Mouse (Mus musculus): ENCODE results near the gene Lepr. TPM values are rescaled to one million over a fixed set of nuclear protein-coding genes. Genes with fewer than 3 reads are reported as not detected.
"Not testable (repeated sequence)": the region's sequence is repeated elsewhere in the genome, so short reads cannot be mapped to it uniquely, and the experiment has no call there.

Gene Lepr
- polyA plus RNA-seq, 1 experiment from 2014 or later = 7.9 TPM

DNA sequence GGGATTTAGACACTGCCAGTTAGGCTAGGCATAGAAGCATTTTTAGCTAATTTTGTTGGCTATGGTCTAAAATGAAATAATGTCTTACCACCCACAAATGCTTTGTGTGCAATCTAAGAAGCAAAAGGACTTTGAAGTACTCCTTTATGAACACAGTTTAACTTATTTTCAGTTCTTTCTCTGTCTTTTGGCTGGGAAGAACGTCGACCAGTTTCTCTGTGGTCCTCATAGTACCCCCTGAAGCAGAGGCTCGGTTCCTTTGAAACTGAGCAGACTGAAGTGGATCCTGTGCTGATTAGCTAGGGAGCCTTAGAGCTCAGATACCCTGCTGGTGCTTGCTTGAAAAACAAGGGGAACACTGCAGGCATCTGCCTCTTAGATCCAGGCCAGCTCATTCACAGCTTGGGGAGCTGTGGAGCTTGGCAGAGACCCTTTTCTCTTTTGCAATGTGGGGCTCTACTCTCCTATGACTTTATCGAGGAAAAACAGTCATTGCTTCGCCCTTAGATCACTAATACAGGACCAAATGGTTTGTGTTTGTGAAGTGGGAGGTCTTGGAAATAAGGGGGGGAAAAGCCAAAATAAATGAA, 1.9 kb downstream of the Lepr start:
- Histone ChIP-seq H3K36me3 (no peaks in the 10 kb centered on the region), H3K4me3 (no peak overlapping the region), H3K9me3 (no peaks in the 10 kb centered on the region), H3K27ac (no peak overlapping the region), H3K4me2 (0 out of 2 replicates have a peak overlapping the region, but pooled peaks have one; percentile 2), H3K27me3 (no peaks in the 10 kb centered on the region), H3K4me1 (peaks cover 15% of the 10 kb centered on the region), H3K9ac (no peak overlapping the region)
- peak; percentile 53; the same call in 1 of the 2 replicates for ATAC-seq (ENCODE audit: borderline replicate concordance, extremely low read depth, low FRiP score, low TSS enrichment)
- 8% methylated on average over 5 of the region's 5 CpGs for WGBS

- no peaks in the 10 kb centered on the region for H3K9me3 ChIP-seq
- no peaks in the 10 kb centered on the region for H3K36me3 ChIP-seq
- no peaks in the 10 kb centered on the region for H3K27me3 ChIP-seq
- H3K27ac ChIP-seq = no peak overlapping the region
- no peak overlapping the region for H3K9ac ChIP-seq
- WGBS = 62% methylated on average over 4 of the region's 4 CpGs
- no peak overlapping the region for H3K4me3 ChIP-seq
- peaks cover 15% of the 10 kb centered on the region for H3K4me1 ChIP-seq
- no peak for ATAC-seq (ENCODE audit: borderline replicate concordance, extremely low read depth, low FRiP score, low TSS enrichment)
- no peak overlapping the region for H3K4me2 ChIP-seq
Observed at GRCm38 (mm10) chr4:101721705-101722104, 4.5 kb downstream of the Lepr start.

DNA sequence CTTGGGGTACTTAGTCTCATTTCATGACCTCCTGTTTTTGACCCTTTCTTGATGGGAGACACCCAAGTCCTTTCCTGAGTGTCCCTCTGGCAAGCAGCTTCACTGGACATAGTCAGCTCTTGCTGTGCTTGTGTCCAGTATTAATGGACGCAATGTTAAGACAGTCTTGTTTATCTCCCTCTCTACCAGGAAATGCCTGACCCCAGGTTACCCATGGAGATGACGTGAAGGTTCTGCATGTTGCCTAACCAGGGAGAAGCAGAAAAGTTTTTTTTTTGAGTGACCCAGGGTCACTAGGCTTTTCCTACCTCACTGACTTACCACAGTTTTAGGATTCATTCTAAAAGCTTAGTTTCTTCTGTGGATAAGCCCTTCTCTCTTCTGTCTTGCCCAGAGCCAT, 24.8 kb downstream of the Lepr start:
- H3K27ac ChIP-seq = no peak overlapping the region
- no peak overlapping the region for H3K9ac ChIP-seq
- WGBS = 76% methylated on average over 2 of the region's 2 CpGs
- H3K4me3 ChIP-seq = no peak overlapping the region
- ATAC-seq (ENCODE audit: borderline replicate concordance, extremely low read depth, low FRiP score, low TSS enrichment) = no peak
- H3K4me1 ChIP-seq = no peaks in the 10 kb centered on the region
- H3K4me2 ChIP-seq = no peak overlapping the region
- no peaks in the 10 kb centered on the region for H3K36me3 ChIP-seq
- H3K27me3 ChIP-seq = no peaks in the 10 kb centered on the region
- no peaks in the 10 kb centered on the region for H3K9me3 ChIP-seq

DNA sequence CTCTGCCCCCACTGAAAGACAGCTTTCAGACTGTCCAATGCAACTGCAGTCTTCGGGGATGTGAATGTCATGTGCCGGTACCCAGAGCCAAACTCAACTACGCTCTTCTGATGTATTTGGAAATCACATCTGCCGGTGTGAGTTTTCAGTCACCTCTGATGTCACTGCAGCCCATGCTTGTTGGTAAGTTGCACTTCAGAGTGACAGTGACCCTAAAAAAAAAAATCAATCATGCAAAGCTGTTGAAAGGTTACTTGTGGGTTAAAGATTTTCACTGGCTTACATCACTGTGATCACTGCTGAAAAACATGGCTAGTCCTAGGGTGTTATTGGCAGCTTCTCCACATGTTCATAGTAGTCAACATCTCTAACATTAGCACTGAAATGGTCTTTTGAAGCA, 28.3 kb downstream of the Lepr start:
- Histone ChIP-seq H3K9me3 (no peaks in the 10 kb centered on the region), H3K4me2 (no peak overlapping the region), H3K9ac (no peak overlapping the region), H3K36me3 (no peaks in the 10 kb centered on the region), H3K27me3 (no peaks in the 10 kb centered on the region), H3K4me3 (no peak overlapping the region), H3K4me1 (no peaks in the 10 kb centered on the region), H3K27ac (no peak overlapping the region)
- no peak for ATAC-seq (ENCODE audit: borderline replicate concordance, extremely low read depth, low FRiP score, low TSS enrichment)
- 95% methylated on average over 4 of the region's 4 CpGs for WGBS

DNA sequence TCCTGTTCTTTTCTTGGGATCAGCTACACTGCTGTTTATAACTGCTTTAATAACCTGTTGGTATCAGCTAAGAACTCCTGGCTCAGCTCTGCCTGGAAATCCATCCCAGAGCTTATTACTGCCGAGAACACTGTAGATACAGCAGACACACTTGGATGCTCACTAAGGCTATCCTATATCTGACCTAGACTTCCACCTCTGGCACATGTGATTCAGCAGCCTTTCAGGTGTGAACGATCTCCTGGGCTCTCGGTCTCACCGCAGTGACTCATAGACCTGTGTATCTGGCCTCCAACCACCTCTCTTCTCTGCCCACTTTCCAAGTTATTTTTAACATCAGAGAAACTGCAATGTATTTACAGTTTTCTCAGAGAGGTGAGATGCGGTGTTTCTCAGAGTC, 43.3 kb downstream of the Lepr start:
- no peaks in the 10 kb centered on the region for H3K4me1 ChIP-seq
- H3K27ac ChIP-seq = no peak overlapping the region
- no peak overlapping the region for H3K4me2 ChIP-seq
- H3K27me3 ChIP-seq = no peaks in the 10 kb centered on the region
- ATAC-seq (ENCODE audit: borderline replicate concordance, extremely low read depth, low FRiP score, low TSS enrichment) = no peak
- H3K9me3 ChIP-seq = no peaks in the 10 kb centered on the region
- H3K4me3 ChIP-seq = no peak overlapping the region
- no peaks in the 10 kb centered on the region for H3K36me3 ChIP-seq
- WGBS = 80% methylated on average over 5 of the region's 5 CpGs
- H3K9ac ChIP-seq = no peak overlapping the region

- H3K27ac ChIP-seq; H3K9ac ChIP-seq; H3K4me1 ChIP-seq; H3K4me3 ChIP-seq; H3K4me2 ChIP-seq; H3K27me3 ChIP-seq; H3K36me3 ChIP-seq; H3K9me3 ChIP-seq; ATAC-seq (ENCODE audit: borderline replicate concordance, extremely low read depth, low FRiP score, low TSS enrichment): not testable (repeated sequence)
- WGBS = 88% methylated on average over 4 of the region's 4 CpGs
Observed at GRCm38 (mm10) chr4:101843923-101844322, 126.7 kb downstream of the Lepr start, which contains the start of gene B020004J07Rik. TSS of gene B020004J07Rik (minus strand) at chr4:101844023.

- Histone ChIP-seq H3K36me3 (no peaks in the 10 kb centered on the region), H3K27me3 (no peaks in the 10 kb centered on the region), H3K9me3 (0 out of 2 replicates have a peak, but pooled peaks cover 6% of the 10 kb centered on the region), H3K4me2 (no peak overlapping the region), H3K9ac (no peak overlapping the region), H3K27ac (no peak overlapping the region), H3K4me1 (no peaks in the 10 kb centered on the region), H3K4me3 (no peak overlapping the region)
- 56% methylated on average over 2 of the region's 2 CpGs for WGBS
- no peak for ATAC-seq (ENCODE audit: borderline replicate concordance, extremely low read depth, low FRiP score, low TSS enrichment)
Observed at GRCm38 (mm10) chr4:101850908-101851307, 133.7 kb downstream of the Lepr start.

DNA sequence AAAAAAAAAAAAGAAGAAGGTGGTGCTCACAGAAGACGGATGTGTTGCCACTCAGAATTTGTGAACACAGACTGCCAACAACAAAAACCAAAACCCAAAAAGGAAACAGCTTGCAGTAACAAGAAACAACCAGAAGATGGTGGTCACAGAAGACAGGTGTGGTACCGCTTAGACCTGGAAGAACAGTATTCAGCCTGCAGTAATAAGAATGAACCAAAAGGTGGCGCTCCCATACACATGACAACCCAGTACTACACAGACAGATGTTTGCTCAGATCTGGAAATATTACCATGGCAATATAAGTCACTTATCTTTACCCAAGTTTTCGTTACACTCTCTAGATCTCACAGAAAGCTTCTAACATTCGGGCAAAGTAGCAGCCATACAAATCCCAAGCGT, 143.7 kb downstream of the Lepr start:
- 42% methylated on average over 6 of the region's 6 CpGs for WGBS
- ATAC-seq (ENCODE audit: borderline replicate concordance, extremely low read depth, low FRiP score, low TSS enrichment) = no peak
- H3K27me3 ChIP-seq = no peaks in the 10 kb centered on the region

DNA sequence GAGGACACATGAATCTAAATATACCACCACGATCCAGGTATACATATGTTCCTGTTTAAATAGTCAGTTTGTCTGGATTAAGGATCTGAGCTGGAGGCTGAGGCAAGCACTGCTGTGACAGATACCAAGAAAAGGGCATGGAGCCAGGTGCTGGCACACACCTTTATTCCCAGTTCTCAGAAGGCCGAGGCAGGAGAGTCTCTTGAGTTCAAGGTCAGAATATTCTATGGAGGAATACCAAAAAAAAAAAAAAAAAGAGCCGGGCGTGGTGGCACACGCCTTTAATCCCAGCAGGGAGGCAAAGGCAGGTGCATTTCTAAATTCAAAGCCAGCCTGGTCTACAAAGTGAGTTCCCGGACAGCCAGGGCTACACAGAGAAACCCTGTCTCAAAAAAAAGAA, 145.1 kb downstream of the Lepr start:
- no peak overlapping the region for H3K4me2 ChIP-seq
- no peak overlapping the region for H3K4me3 ChIP-seq
- no peaks in the 10 kb centered on the region for H3K4me1 ChIP-seq
- 82% methylated on average over 6 of the region's 6 CpGs for WGBS
- H3K9ac ChIP-seq = no peak overlapping the region
- H3K36me3 ChIP-seq = no peaks in the 10 kb centered on the region
- H3K27ac ChIP-seq = no peak overlapping the region
- no peaks in the 10 kb centered on the region for H3K27me3 ChIP-seq
- no peak for ATAC-seq (ENCODE audit: borderline replicate concordance, extremely low read depth, low FRiP score, low TSS enrichment)
- no peaks in the 10 kb centered on the region for H3K9me3 ChIP-seq

More for the DNA sequence above, 143.7 kb downstream of the Lepr start:
- no peak overlapping the region for H3K4me2 ChIP-seq
- H3K9ac ChIP-seq = no peak overlapping the region
- H3K27ac ChIP-seq = no peak overlapping the region
- no peaks in the 10 kb centered on the region for H3K36me3 ChIP-seq
- H3K4me3 ChIP-seq = no peak overlapping the region
- H3K4me1 ChIP-seq = no peaks in the 10 kb centered on the region
- no peaks in the 10 kb centered on the region for H3K9me3 ChIP-seq

Other genes starting within 250 kb of the Lepr start
- 0.60 and 0.98 TPM in 2 replicates for gene Dnajc6, start 220.8 kb upstream of the Lepr start, polyA plus RNA-seq (2015; fragmentation: Nextera tagmentation; extraction: Ambion mirVana)
- 93.6 and 96.1 TPM in 2 replicates for gene Leprot, start 69.7 kb upstream of the Lepr start, polyA plus RNA-seq (2015; fragmentation: Nextera tagmentation; extraction: Ambion mirVana)
- gene B020004J07Rik, start 126.6 kb downstream of the Lepr start, polyA plus RNA-seq (2015; fragmentation: Nextera tagmentation; extraction: Ambion mirVana) = not detected in 2 replicates
- 0.35 TPM in 1 of 2 replicates, not detected in the other for gene C130073F10Rik, start 176.4 kb downstream of the Lepr start, polyA plus RNA-seq (2015; fragmentation: Nextera tagmentation; extraction: Ambion mirVana)
- gene Gm12800, start 191.7 kb downstream of the Lepr start, polyA plus RNA-seq (2015; fragmentation: Nextera tagmentation; extraction: Ambion mirVana) = not detected in 2 replicates
- gene Gm12794, start 223.0 kb downstream of the Lepr start, polyA plus RNA-seq (2015; fragmentation: Nextera tagmentation; extraction: Ambion mirVana) = not detected in 2 replicates